Comparison of ENCODE assay signal across 22 mouse cellular contexts in the genomic region with DNA sequence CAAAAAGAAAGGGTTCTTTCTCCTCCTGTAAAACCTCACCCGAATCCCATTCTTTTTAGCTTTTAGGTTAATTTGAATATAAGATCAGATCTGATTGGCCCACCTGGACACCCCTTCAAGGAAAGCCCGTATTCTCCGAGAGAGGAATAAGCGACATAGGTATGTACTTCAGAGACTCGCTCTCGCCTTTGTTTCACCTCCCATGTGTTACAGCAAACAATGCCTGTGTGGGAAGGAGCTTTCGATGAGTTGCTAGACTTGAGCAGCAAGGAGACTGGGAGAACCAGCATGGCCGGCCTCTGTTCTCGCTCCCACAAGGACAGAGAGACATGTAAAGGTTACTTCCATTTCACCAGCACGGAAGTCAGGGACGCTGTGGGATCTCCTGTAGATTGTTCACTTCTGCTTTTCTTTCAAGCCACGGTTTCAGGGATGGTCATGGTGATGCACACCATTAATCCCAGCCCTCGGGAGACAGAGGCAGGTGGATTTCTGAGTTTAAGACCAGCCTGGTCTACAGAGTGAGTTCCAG. TPM values are rescaled to one million over a fixed set of nuclear protein-coding genes. Genes with fewer than 3 reads are reported as not detected.
DNase-seq lines count a peak whose midpoint lies in the region; ATAC-seq and TF ChIP-seq lines count a peak whose summit lies in the region.
"Had no signal": no experiment of that assay in that cellular context is flagged by ENCODE, and none has a peak within 500 bp of the region (broad histone marks: within the 10 kb centered on the region; RNA-seq: fewer than 3 reads in every experiment).

No protein-coding gene starts in this region.

- peak overlapping the region; percentile 36; the same call in 1 of the 2 replicates for H3K27ac ChIP-seq in hindbrain, embryonic 10.5 days
- no peak overlapping the region for H3K27ac ChIP-seq in hindbrain, embryonic 16.5 days (ENCODE audit: low read depth, low read length)
- 0 out of 2 replicates have a peak overlapping the region, but pooled peaks have one; percentile 13 for H3K27ac ChIP-seq in lung, embryonic 15.5 days
- H3K27ac ChIP-seq: heart, embryonic 15.5 days; limb, embryonic 15.5 days; liver, embryonic 14.5 days; stomach, postnatal 0 days had no signal

- H3K4me2 ChIP-seq in hindbrain, embryonic 16.5 days (ENCODE audit: low read length): no peak overlapping the region
- H3K4me2 ChIP-seq in lung, embryonic 15.5 days: no peak overlapping the region
- H3K4me2 ChIP-seq: heart, embryonic 15.5 days; limb, embryonic 15.5 days; midbrain, embryonic 11.5 days had no signal

- H3K4me3 ChIP-seq in hindbrain, embryonic 10.5 days: no peak overlapping the region
- no peak overlapping the region for H3K4me3 ChIP-seq in hindbrain, embryonic 16.5 days (ENCODE audit: low read length)
- H3K4me3 ChIP-seq in lung, embryonic 15.5 days: no peak overlapping the region
- H3K4me3 ChIP-seq in E14TG2a.4 (replicated peaks; ENCODE audit: low read length): 0 out of 2 replicates have a peak overlapping the region, but pooled peaks have one; percentile 5
- H3K4me3 ChIP-seq: heart, embryonic 15.5 days; limb, embryonic 15.5 days had no signal

- no peak overlapping the region for H3K9ac ChIP-seq in hindbrain, embryonic 16.5 days (ENCODE audit: low read depth, low read length)
- H3K9ac ChIP-seq in lung, embryonic 15.5 days: no peak overlapping the region
- H3K9ac ChIP-seq: heart, embryonic 15.5 days; limb, embryonic 15.5 days; liver, embryonic 14.5 days had no signal

- no peak for ATAC-seq in hindbrain, embryonic 16.5 days
- no peak for ATAC-seq in lung, embryonic 15.5 days (ENCODE audit: borderline replicate concordance, extremely low read depth, low FRiP score, low TSS enrichment)
- ATAC-seq in common myeloid progenitor, adult 5-6 weeks (replicated peaks; ENCODE audit: low read depth, poor library complexity, severe bottlenecking): peak; percentile 63
- ATAC-seq in CD4-positive, CD25-positive, alpha-beta regulatory T cell, adult 4 months: no peak
- ATAC-seq: hindbrain, postnatal 0 days; intestine, embryonic 16.5 days; Patski had no signal

- no peak for TF ChIP-seq CTCF in E14TG2a.4 (conservative IDR thresholded peaks at IDR 0.05; ENCODE audit: low read length)

- peaks cover 36% of the 10 kb centered on the region for H3K4me1 ChIP-seq in hindbrain, embryonic 10.5 days (replicated peaks)
- H3K4me1 ChIP-seq in hindbrain, embryonic 16.5 days (ENCODE audit: control insufficient read depth, insufficient read depth, low read depth, low read length): peaks cover 21% of the 10 kb centered on the region
- H3K4me1 ChIP-seq in lung, embryonic 15.5 days: peaks cover 52% of the 10 kb centered on the region
- H3K4me1 ChIP-seq in E14TG2a.4 (replicated peaks; ENCODE audit: low read depth, low read length): peaks cover 87% of the 10 kb centered on the region

- H3K9me3 ChIP-seq in hindbrain, embryonic 10.5 days: no peaks in the 10 kb centered on the region
- H3K9me3 ChIP-seq in hindbrain, embryonic 16.5 days (ENCODE audit: control insufficient read depth, low read length): no peaks in the 10 kb centered on the region
- no peaks in the 10 kb centered on the region for H3K9me3 ChIP-seq in lung, embryonic 15.5 days
- no peaks in the 10 kb centered on the region for H3K9me3 ChIP-seq in E14TG2a.4 (ENCODE audit: low read length)
- H3K9me3 ChIP-seq: G1E; heart, embryonic 15.5 days; limb, embryonic 15.5 days had no signal

- peaks cover 40% of the 10 kb centered on the region for H3K36me3 ChIP-seq in hindbrain, embryonic 10.5 days
- H3K36me3 ChIP-seq in hindbrain, embryonic 16.5 days (ENCODE audit: control insufficient read depth, insufficient read depth, low read length): peaks cover 13% of the 10 kb centered on the region
- peaks cover 13% of the 10 kb centered on the region for H3K36me3 ChIP-seq in lung, embryonic 15.5 days
- H3K36me3 ChIP-seq in E14TG2a.4 (ENCODE audit: insufficient read depth, low read length): peaks cover 29% of the 10 kb centered on the region

- no peak for DNase-seq in hindbrain, embryonic 10.5 days (ENCODE audit: low spot score)
- DNase-seq in lung, postnatal 4 days: no peak
- DNase-seq: adrenal gland, postnatal 14 days; cerebellum, adult 8-10 months; cerebellum, postnatal 36 days; gastrocnemius, postnatal 36 days; heart, postnatal 36 days; left cerebral cortex, postnatal 4 days had no signal

- 90% methylated on average over 13 of the region's 13 CpGs for WGBS in hindbrain, embryonic 10.5 days
- WGBS in hindbrain, embryonic 16.5 days: 85% methylated on average over 13 of the region's 13 CpGs
- WGBS in lung, embryonic 15.5 days: 66% methylated on average over 13 of the region's 13 CpGs

- no peaks in the 10 kb centered on the region for H3K27me3 ChIP-seq in hindbrain, embryonic 10.5 days (ENCODE audit: insufficient read depth, poor library complexity, severe bottlenecking)
- H3K27me3 ChIP-seq in hindbrain, embryonic 16.5 days (replicated peaks; ENCODE audit: control insufficient read depth, insufficient read depth, low read length): no peaks in the 10 kb centered on the region
- no peaks in the 10 kb centered on the region for H3K27me3 ChIP-seq in lung, embryonic 15.5 days
- no peaks in the 10 kb centered on the region for H3K27me3 ChIP-seq in E14TG2a.4 (ENCODE audit: insufficient read depth, low read length)
- H3K27me3 ChIP-seq: heart, embryonic 15.5 days; limb, embryonic 15.5 days; Patski had no signal

RNA-seq across cellular contexts. Expression of gene Abhd2, which starts 21.5 kb away (rescaled TPM):
- polyA plus RNA-seq in hindbrain, embryonic 10.5 days (2016; fragmentation: Nextera tagmentation; extraction: Ambion mirVana): 8.0 and 10.1 TPM in 2 replicates
- polyA plus RNA-seq in hindbrain, embryonic 16.5 days (2015; fragmentation: Nextera tagmentation; extraction: Ambion mirVana): 16.3 and 21.4 TPM in 2 replicates
- 16.5 and 17.1 TPM in 2 replicates for polyA plus RNA-seq in lung, embryonic 15.5 days (2015; fragmentation: Nextera tagmentation; extraction: Ambion mirVana)
- 28.3 and 32.5 TPM in 2 replicates for total RNA-seq in common myeloid progenitor, adult 5-6 weeks (2017)
- 10 to 100 TPM; 14.8 to 25.8 TPM for polyA plus RNA-seq in CD4-positive, CD25-positive, alpha-beta regulatory T cell, adult 4 months (2017; shearing (Covaris generic))
